Mouse (Mus musculus): ENCODE data around the gene Pdgfc.
"Not testable (repeated sequence)": the region's sequence is repeated elsewhere in the genome, so short reads cannot be mapped to it uniquely, and the experiment has no call there.

The Pdgfc gene

GRCm38 (mm10) chr3:81045344-81046050 is 9.3 kb downstream of the Pdgfc start:
- no peak for DNase-seq (ENCODE audit: low spot score in 2 of 2)

GRCm38 (mm10) chr3:81046652-81047607 is 10.7 kb downstream of the Pdgfc start:
- no peak for DNase-seq (ENCODE audit: low spot score in 2 of 2)

GRCm38 (mm10) chr3:81051522-81051921 is 15.3 kb downstream of the Pdgfc start:
- no peak for DNase-seq (ENCODE audit: low spot score in 2 of 2)

- DNase-seq (ENCODE audit: low spot score in 2 of 2), result no peak
Measured at GRCm38 (mm10) chr3:81052422-81052821, 16.2 kb downstream of the Pdgfc start.

- no peak for DNase-seq (ENCODE audit: low spot score in 2 of 2)
Measured at GRCm38 (mm10) chr3:81054074-81054473, 17.9 kb downstream of the Pdgfc start.

- no peak for DNase-seq (ENCODE audit: low spot score in 2 of 2)
Measured at GRCm38 (mm10) chr3:81057719-81058118, 21.5 kb downstream of the Pdgfc start.

- DNase-seq (ENCODE audit: low spot score in 2 of 2), result no peak
Measured at GRCm38 (mm10) chr3:81058527-81059031, 22.4 kb downstream of the Pdgfc start.

- no peak for DNase-seq (ENCODE audit: low spot score in 2 of 2)
Measured at GRCm38 (mm10) chr3:81068550-81068949, 32.3 kb downstream of the Pdgfc start.

GRCm38 (mm10) chr3:81101136-81101535 is 64.9 kb downstream of the Pdgfc start:
- DNase-seq (ENCODE audit: low spot score in 2 of 2), result no peak

GRCm38 (mm10) chr3:81102158-81102876 is 66.1 kb downstream of the Pdgfc start:
- DNase-seq (ENCODE audit: low spot score in 2 of 2), result peak; percentile 16 to 20

GRCm38 (mm10) chr3:81102877-81103420 is 66.7 kb downstream of the Pdgfc start:
- no peak for DNase-seq (ENCODE audit: low spot score in 2 of 2)

- DNase-seq (ENCODE audit: low spot score in 2 of 2), result no peak
Measured at GRCm38 (mm10) chr3:81107515-81107914, 71.3 kb downstream of the Pdgfc start.

GRCm38 (mm10) chr3:81110968-81111367 is 74.8 kb downstream of the Pdgfc start:
- DNase-seq (ENCODE audit: low spot score in 2 of 2), result no peak

GRCm38 (mm10) chr3:81112892-81113291 is 76.7 kb downstream of the Pdgfc start:
- no peak for DNase-seq (ENCODE audit: low spot score in 2 of 2)

- DNase-seq (ENCODE audit: low spot score in 2 of 2), result no peak
Measured at GRCm38 (mm10) chr3:81120664-81121063, 84.4 kb downstream of the Pdgfc start.

GRCm38 (mm10) chr3:81121731-81122130 is 85.5 kb downstream of the Pdgfc start:
- no peak for DNase-seq (ENCODE audit: low spot score in 2 of 2)

- no peak for DNase-seq (ENCODE audit: low spot score in 2 of 2)
Measured at GRCm38 (mm10) chr3:81123461-81123860, 87.2 kb downstream of the Pdgfc start.

- no peak for DNase-seq (ENCODE audit: low spot score in 2 of 2)
Measured at GRCm38 (mm10) chr3:81127013-81127412, 90.8 kb downstream of the Pdgfc start.

- DNase-seq (ENCODE audit: low spot score in 2 of 2), result no peak
Measured at GRCm38 (mm10) chr3:81136985-81137384, 100.8 kb downstream of the Pdgfc start.

GRCm38 (mm10) chr3:81138030-81138429 is 101.8 kb downstream of the Pdgfc start:
- not testable (repeated sequence) for DNase-seq (ENCODE audit: low spot score in 2 of 2)

GRCm38 (mm10) chr3:81143730-81144129 is 107.5 kb downstream of the Pdgfc start:
- DNase-seq (ENCODE audit: low spot score in 2 of 2), result no peak

GRCm38 (mm10) chr3:81149109-81149521 is 112.9 kb downstream of the Pdgfc start:
- DNase-seq (ENCODE audit: low spot score in 2 of 2), result peak in 1 of 2 experiments; percentile 11
